8 mouse cellular contexts compared by ENCODE assay signal in genomic region chr12:79970227-79970901, GRCm38 (mm10).
DNase-seq lines count a peak whose midpoint lies in the region; ATAC-seq and TF ChIP-seq lines count a peak whose summit lies in the region.

No protein-coding gene starts in this region.

- H3K4me3 ChIP-seq in lung, embryonic 15.5 days = no peak overlapping the region
- H3K4me3 ChIP-seq in lung, adult 2 months (replicated peaks; ENCODE audit: extremely low read depth, low read depth, low read length) = no peak overlapping the region
- H3K4me3 ChIP-seq in embryonic facial prominence, embryonic 11.5 days (ENCODE audit: low read depth, low read length) = no peak overlapping the region
- no peak overlapping the region for H3K4me3 ChIP-seq in heart, embryonic 11.5 days (ENCODE audit: low read depth, low read length)
- H3K4me3 ChIP-seq in midbrain, embryonic 13.5 days (replicated peaks) = no peak overlapping the region

- no peak for ATAC-seq in lung, embryonic 15.5 days (ENCODE audit: borderline replicate concordance, extremely low read depth, low FRiP score, low TSS enrichment)
- 0 out of 2 replicates have a peak, but pooled peaks have one; percentile 20 for ATAC-seq in embryonic facial prominence, embryonic 11.5 days (replicated peaks; ENCODE audit: insufficient number of reproducible peaks, low FRiP score, low TSS enrichment, low read depth)
- no peak for ATAC-seq in heart, embryonic 11.5 days (replicated peaks; ENCODE audit: insufficient number of reproducible peaks, low FRiP score, low TSS enrichment)
- ATAC-seq in midbrain, embryonic 13.5 days = peak; percentile 62

- WGBS in lung, embryonic 15.5 days = 18% methylated on average over 13 of the region's 13 CpGs
- WGBS in lung, adult 2 months = 31% methylated on average over 13 of the region's 13 CpGs
- 15% methylated on average over 13 of the region's 13 CpGs for WGBS in embryonic facial prominence, embryonic 11.5 days
- 37% methylated on average over 13 of the region's 13 CpGs for WGBS in heart, embryonic 11.5 days (ENCODE audit: insufficient replicate concordance)
- 20% methylated on average over 13 of the region's 13 CpGs for WGBS in midbrain, embryonic 13.5 days

- no peaks in the 10 kb centered on the region for H3K27me3 ChIP-seq in lung, embryonic 15.5 days
- no peaks in the 10 kb centered on the region for H3K27me3 ChIP-seq in embryonic facial prominence, embryonic 11.5 days (ENCODE audit: control insufficient read depth, insufficient read depth, low read length)
- no peaks in the 10 kb centered on the region for H3K27me3 ChIP-seq in heart, embryonic 11.5 days (ENCODE audit: control insufficient read depth, insufficient read depth, low read length)
- H3K27me3 ChIP-seq in midbrain, embryonic 13.5 days = no peaks in the 10 kb centered on the region; the same call in 1 of the 2 replicates

- TF ChIP-seq CTCF in lung, adult 2 months (IDR thresholded peaks at IDR 0.05; ENCODE audit: insufficient read depth, low read length) = no peak

- peak overlapping the region; percentile 1; the same call in 1 of the 2 replicates for H3K9ac ChIP-seq in lung, embryonic 15.5 days
- H3K9ac ChIP-seq in embryonic facial prominence, embryonic 11.5 days (replicated peaks; ENCODE audit: low read length) = peak overlapping the region; percentile 44
- 0 out of 2 replicates have a peak overlapping the region, but pooled peaks have one; percentile 16 for H3K9ac ChIP-seq in heart, embryonic 11.5 days (ENCODE audit: low read depth, low read length)
- H3K9ac ChIP-seq in midbrain, embryonic 13.5 days (replicated peaks) = no peak overlapping the region

- no peaks in the 10 kb centered on the region for H3K36me3 ChIP-seq in lung, embryonic 15.5 days
- no peaks in the 10 kb centered on the region for H3K36me3 ChIP-seq in embryonic facial prominence, embryonic 11.5 days (replicated peaks; ENCODE audit: control insufficient read depth, insufficient read depth, low read depth, low read length)
- no peaks in the 10 kb centered on the region for H3K36me3 ChIP-seq in heart, embryonic 11.5 days (ENCODE audit: control insufficient read depth, insufficient read depth, low read length)
- H3K36me3 ChIP-seq in midbrain, embryonic 13.5 days = no peaks in the 10 kb centered on the region

- H3K4me2 ChIP-seq in lung, embryonic 15.5 days = no peak overlapping the region
- H3K4me2 ChIP-seq in embryonic facial prominence, embryonic 11.5 days (ENCODE audit: low read depth, low read length) = no peak overlapping the region
- no peak overlapping the region; the same call in 1 of the 2 replicates for H3K4me2 ChIP-seq in heart, embryonic 11.5 days
- no peak overlapping the region for H3K4me2 ChIP-seq in midbrain, embryonic 13.5 days (replicated peaks)

- no peak for TF ChIP-seq POLR2A in lung, adult 2 months (IDR thresholded peaks at IDR 0.05; ENCODE audit: borderline replicate concordance, extremely low read depth, low read depth, low read length)

- H3K27ac ChIP-seq in lung, embryonic 15.5 days = peak overlapping the region; percentile 94
- peak overlapping the region; percentile 87 for H3K27ac ChIP-seq in embryonic facial prominence, embryonic 11.5 days (replicated peaks; ENCODE audit: low read depth, low read length)
- peak overlapping the region; percentile 79 for H3K27ac ChIP-seq in heart, embryonic 11.5 days (ENCODE audit: low read depth, low read length)
- H3K27ac ChIP-seq in midbrain, embryonic 13.5 days = peak overlapping the region; percentile 88

- no peaks in the 10 kb centered on the region for H3K9me3 ChIP-seq in lung, embryonic 15.5 days
- H3K9me3 ChIP-seq in embryonic facial prominence, embryonic 11.5 days (replicated peaks; ENCODE audit: control insufficient read depth, low read length) = no peaks in the 10 kb centered on the region
- H3K9me3 ChIP-seq in heart, embryonic 11.5 days (replicated peaks; ENCODE audit: control insufficient read depth, low read length) = no peaks in the 10 kb centered on the region
- no peaks in the 10 kb centered on the region for H3K9me3 ChIP-seq in midbrain, embryonic 13.5 days

- DNase-seq in lung, adult 2 months = no peak
- peak; percentile 45 for DNase-seq in embryonic facial prominence, embryonic 11.5 days (ENCODE audit: low spot score)
- peak; percentile 38 for DNase-seq in kidney, postnatal 14 days
- no peak for DNase-seq in urinary bladder, adult 18-20 months (ENCODE audit: low spot score in 2 of 2)
- DNase-seq in thymus, postnatal 25 days = no peak

- peaks cover 85% of the 10 kb centered on the region for H3K4me1 ChIP-seq in lung, embryonic 15.5 days
- peaks cover 18% of the 10 kb centered on the region for H3K4me1 ChIP-seq in lung, adult 2 months (ENCODE audit: control insufficient read depth, insufficient read depth, low read length)
- peaks cover 36% of the 10 kb centered on the region for H3K4me1 ChIP-seq in embryonic facial prominence, embryonic 11.5 days (ENCODE audit: control insufficient read depth, insufficient read depth, low read length)
- H3K4me1 ChIP-seq in heart, embryonic 11.5 days (ENCODE audit: control insufficient read depth, insufficient read depth, low read length) = peaks cover 61% of the 10 kb centered on the region
- H3K4me1 ChIP-seq in midbrain, embryonic 13.5 days (replicated peaks) = peaks cover 48% of the 10 kb centered on the region

Comparison
In these comparisons a context has a peak if more than half of its experiments do, and no peak if none do; other contexts are left out.
1. ATAC-seq: peak in embryonic facial prominence, embryonic 11.5 days (single experiment) and midbrain, embryonic 13.5 days (single experiment); none in lung, embryonic 15.5 days (single experiment) and heart, embryonic 11.5 days (single experiment).
2. DNase-seq: peak in embryonic facial prominence, embryonic 11.5 days (single experiment) and kidney, postnatal 14 days (single experiment); none in lung, adult 2 months (single experiment), urinary bladder, adult 18-20 months (0 of 2) and thymus, postnatal 25 days (single experiment).
3. Peak in every context shown above with its lines, with median percentiles within 50 percentile points of each other: H3K27ac ChIP-seq.